Mouse (Mus musculus) small intestine, adult 2 months (tissue): ENCODE measurements around the gene Rab11b.

ENCODE experiments used
- CTCF ChIP-seq: fragments of 200-500 bp; IDR thresholded peaks from 2 replicates; pipeline ENCODE4 v1.5.1; 2012; ENCODE audit warnings: low read depth, mild to moderate bottlenecking, control low read depth, inconsistent platforms, low read length, moderate library complexity, mixed read lengths; ENCODE audit not compliant: insufficient replicate concordance, insufficient read length; ENCODE audit errors: extremely low read depth
- POLR2A ChIP-seq: fragments of 200-500 bp; IDR thresholded peaks from 2 replicates; pipeline ENCODE4 v1.6.1; 2012; ENCODE audit warnings: low read depth, mild to moderate bottlenecking, control low read depth, inconsistent platforms, low read length, moderate library complexity

- TF ChIP-seq CTCF: no peak
- TF ChIP-seq POLR2A: no peak
Observed at GRCm38 (mm10) chr17:33808192-33808591, 47.9 kb upstream of the Rab11b start.
